Mouse (Mus musculus) lung, postnatal 10 days (tissue): ENCODE data around the gene Tulp1.
A peak's percentile ranks its signal among the peaks of the same experiment; 100 is the strongest.
"Not testable (repeated sequence)": the region's sequence is repeated elsewhere in the genome, so short reads cannot be mapped to it uniquely, and the experiment has no call there.

Experiments
- DNase-seq: peaks from one replicate; pipeline ENCODE4 v3.0.0; 2021

The Tulp1 gene

GRCm38 (mm10) chr17:28363507-28363906, 1.5 kb downstream of the Tulp1 start:
- DNase-seq = no peak

- DNase-seq = no peak
Measured at GRCm38 (mm10) chr17:28362653-28363292, 2.2 kb downstream of the Tulp1 start.

DNA sequence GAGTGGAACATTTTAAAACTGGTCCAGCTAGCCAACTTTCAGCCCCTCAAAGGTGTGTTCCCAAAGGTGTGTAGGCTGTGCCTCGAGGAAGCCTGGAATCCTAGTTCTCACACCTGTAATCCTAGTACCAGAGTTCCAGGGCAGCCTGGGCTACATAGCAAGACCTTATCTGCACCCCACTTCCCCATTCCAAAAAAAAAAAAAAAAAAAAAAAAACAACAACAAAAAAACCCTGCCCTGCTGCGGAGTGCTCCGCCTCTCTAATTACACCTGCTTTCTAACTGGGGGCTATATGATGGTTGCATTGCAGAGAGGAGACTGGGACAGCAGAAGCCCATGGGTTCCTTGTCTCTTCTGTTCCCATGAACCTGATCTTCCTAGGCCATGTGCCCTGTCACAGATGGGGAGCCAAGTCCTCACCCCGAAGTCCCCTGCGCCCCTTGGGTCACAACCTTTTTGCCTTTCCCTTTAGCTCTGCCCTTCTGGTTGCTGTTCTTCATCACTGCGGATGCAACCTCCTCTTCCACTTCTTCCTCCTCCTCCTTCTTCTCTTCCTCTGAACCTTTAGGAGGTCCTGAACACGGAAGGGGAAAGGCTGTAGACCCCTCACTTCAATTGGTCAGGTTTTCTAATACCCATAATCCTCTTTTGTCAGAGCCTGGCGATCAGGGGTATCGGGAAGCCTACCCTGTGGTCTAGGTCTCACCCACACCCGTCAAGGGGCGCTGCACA, 2.9 kb downstream of the Tulp1 start:
- DNase-seq = no peak

DNA sequence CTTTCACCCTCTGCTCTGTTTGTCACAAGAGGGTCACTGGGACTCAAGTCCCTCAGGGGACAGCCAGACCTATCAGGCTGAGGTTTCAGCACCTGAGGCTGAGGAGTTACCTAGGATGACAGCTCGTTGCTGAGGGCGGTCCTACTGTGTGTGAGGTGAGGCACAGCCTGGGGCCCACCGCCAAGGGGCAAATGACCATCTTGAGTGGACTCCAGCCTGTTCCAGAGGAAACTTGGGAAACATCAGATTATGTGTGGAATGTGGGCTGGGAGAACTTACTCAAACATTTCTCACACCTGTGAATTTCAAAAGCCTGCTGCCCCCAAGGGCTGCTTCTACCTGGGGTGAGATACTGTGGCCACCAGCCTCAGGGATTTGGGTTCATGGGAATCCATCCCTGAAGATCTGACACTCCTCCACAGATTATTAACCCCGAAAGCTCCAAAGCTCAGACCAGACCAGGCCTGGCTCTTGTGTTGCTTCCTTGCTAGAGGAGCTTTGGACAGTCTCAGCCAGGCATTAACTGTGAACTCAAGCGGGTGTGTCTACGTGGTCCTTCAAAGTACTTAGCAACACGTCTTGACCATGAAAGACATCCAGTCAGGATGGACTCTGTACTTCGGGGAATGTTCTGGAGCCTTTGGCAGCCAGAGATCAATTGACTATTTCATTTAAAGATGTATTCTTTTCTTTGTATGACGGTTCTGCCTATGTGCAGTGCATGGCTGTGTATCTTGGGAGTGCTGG, 4.3 kb downstream of the Tulp1 start:
- DNase-seq = no peak

- not testable (repeated sequence) for DNase-seq
Measured at GRCm38 (mm10) chr17:28358576-28359261, 6.3 kb downstream of the Tulp1 start.

GRCm38 (mm10) chr17:28355871-28356270, 9.2 kb downstream of the Tulp1 start:
- peak; percentile 73 for DNase-seq

DNA sequence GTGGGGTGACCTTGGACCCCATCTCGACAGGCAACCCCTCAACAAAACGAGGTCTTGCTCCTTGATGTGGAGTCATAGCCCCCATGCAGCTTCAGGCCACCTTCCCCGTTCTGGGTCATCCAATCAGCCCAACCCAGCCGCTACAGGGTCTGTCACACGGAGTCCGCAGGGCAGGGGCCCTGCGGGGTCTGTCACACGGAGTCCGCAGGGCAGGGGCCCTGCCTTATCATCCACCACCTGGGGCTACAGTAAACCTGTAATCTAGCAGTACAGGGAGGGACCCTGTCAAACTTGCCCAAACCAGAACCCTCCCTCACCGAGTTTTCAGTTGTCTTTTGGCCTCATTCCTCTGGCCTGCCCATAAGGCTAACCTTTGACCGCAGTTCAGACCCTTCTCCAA, 13.0 kb downstream of the Tulp1 start:
- no peak for DNase-seq

DNA sequence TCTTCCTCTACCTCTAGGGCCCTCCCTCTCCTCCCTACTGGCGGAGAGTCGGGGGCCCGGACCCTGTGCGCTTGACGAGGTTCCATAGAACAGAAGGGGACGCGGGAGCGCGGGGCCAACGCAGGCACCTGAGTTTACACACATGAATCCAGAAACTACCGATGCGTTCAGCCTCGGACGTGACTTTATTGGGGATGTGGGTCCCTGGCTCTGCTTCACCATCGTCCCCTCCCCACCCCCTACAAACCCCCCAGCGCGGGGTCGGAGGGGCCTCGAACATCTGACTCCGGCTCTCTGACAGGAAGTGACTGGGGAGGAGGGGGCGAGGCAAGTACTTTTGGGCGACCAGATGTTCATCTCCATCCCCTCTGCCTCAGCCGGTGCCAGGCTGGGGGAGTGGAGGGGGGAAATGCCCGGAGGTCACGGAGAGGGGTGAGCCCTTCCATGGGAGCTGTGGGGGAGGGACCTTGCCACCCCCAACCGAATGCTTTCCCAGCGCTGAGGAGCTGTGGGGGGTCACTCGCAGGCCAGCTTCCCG, 13.6 kb downstream of the Tulp1 start:
- peak; percentile 69 for DNase-seq

GRCm38 (mm10) chr17:28350466-28351352, 14.3 kb downstream of the Tulp1 start, which contains the start of gene Tead3:
Gene Tead3 (minus strand): TSS chr17:28350817.
- peak; percentile 85 for DNase-seq

- DNase-seq = peak; percentile 47
Measured at GRCm38 (mm10) chr17:28349901-28350465, 15.0 kb downstream of the Tulp1 start.

- DNase-seq = no peak
Measured at GRCm38 (mm10) chr17:28349264-28349880, 15.7 kb downstream of the Tulp1 start.

- no peak for DNase-seq
Measured at GRCm38 (mm10) chr17:28348211-28348610, 16.8 kb downstream of the Tulp1 start.

DNA sequence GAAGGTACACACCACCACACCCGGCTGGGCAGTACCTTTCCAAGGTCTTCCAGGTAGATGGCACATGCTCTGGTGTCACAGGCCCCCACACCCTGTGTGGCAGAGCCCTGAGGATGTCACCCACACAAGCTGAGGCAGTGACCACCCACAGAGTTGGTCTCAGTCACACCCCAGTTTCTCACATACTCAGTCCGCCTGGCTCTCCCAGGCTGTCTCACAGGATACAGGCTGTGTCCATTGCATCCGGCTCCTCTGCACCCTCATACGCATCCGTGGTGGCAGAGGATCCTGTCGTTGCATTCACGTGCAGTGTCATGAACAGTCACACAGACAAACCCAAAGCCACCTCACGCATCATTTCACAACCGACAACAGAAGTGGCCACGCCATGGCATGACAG, 17.7 kb downstream of the Tulp1 start:
- DNase-seq = no peak

DNA sequence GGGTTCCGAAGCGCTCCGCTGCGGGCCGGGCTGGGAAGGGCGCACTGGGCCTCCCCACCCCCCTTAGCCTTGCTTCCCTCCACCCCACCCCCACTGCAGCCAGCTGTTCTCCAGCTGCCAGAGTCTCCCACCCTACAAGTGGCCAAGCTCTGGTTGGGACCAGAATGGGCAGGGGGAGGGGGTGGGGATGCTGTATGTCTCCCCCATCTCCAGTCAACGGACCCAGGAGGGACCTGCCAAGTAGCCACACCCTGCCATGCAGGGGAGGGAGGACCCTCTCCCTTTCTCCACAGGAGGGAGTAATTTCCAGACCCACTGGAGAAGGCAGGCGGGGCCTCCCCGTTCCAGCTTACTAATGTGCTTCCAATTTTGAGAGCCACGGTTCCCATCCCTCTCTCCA, 19.1 kb downstream of the Tulp1 start:
- DNase-seq = peak; percentile 75

DNA sequence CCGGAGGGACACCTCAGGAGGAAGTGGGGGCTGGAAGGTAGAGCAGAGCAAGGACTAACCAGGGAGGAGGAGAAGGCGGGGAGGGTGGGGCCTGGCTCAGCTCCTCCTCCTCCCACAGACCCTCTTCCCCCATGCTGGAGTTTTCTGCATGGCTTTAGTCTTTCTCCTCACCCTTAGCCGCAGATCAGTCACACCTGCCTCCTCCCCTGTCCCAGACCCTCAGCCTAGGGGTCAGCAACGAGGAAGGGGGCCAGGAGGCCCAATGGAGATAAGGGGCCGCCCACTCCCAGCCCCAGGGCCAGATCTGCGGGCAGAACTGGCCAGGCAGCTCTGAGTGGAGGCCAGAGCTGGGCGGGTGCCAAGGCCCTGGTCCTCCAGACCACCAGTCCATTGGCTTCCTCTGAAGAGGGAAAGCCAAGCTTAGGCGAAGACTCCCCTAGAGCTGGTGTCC, 19.7 kb downstream of the Tulp1 start:
- peak; percentile 65 for DNase-seq

- DNase-seq = no peak
Measured at GRCm38 (mm10) chr17:28344670-28345069, 20.4 kb downstream of the Tulp1 start.

- DNase-seq = peak; percentile 84
Measured at GRCm38 (mm10) chr17:28344050-28344607, 20.9 kb downstream of the Tulp1 start.

GRCm38 (mm10) chr17:28341091-28341490, 23.9 kb downstream of the Tulp1 start:
- peak; percentile 97 for DNase-seq

- DNase-seq = peak; percentile 71
Measured at GRCm38 (mm10) chr17:28340578-28340977, 24.4 kb downstream of the Tulp1 start.

GRCm38 (mm10) chr17:28337547-28337946, 27.5 kb downstream of the Tulp1 start:
- DNase-seq = no peak

DNA sequence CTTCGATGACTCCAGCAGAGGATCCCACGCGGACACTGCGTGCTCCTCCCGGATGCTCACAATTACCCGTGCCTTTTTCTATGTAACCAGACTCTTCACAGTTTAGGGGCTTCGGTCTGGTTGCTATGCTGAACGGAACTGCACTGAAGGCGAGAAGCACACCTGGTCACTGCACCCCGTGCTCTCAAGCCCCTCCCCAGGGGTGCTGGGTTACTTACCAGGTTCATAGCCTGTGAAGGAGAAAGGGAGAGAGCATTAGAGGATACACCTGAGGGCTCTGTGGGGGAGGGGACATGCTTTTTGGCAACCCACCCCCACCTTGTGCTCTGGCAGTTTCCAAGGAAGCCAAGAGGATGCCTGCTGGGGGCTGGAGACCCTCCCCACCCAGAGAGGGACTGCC, 29.8 kb downstream of the Tulp1 start:
- no peak for DNase-seq
